Mouse (Mus musculus) embryo, embryonic 9.5 days (tissue): ENCODE results near the gene Fbxl18.
"Not testable (repeated sequence)": the region's sequence is repeated elsewhere in the genome, so short reads cannot be mapped to it uniquely, and the experiment has no call there.

ENCODE experiments used
- DNase-seq: peaks from one replicate; pipeline ENCODE4 v3.0.0-alpha.2; 2017; ENCODE audit errors: extremely low spot score

Gene Fbxl18

DNA sequence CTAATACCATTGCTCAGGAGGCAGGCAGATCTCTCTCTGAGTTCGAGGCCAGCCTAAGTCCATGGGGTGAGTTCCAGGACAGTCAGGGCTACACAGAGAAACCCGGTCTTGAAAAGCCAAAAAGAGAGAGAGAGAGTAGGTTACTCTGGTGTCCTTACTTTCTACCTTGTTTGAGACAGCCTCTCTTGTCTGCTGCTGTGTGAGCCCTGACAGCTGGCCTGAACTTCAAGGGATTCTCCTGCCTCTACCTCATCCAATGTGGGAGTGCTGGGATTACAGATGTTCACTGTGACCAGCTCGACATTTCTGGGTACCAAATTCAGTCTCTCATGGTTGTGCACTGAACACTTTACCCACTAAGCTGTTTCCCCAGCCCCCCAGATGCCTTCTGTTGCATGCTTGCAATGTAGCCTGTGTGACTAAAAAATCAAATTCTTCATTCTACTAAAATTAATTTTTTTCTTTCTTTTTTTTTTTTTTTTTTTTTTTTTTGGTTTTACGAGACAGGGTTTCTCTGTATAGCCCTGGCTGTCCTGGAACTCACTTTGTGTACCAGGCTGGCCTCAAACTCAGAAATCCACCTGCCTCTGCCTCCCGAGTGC, 4.8 kb upstream of the Fbxl18 start:
- no peak for DNase-seq

DNA sequence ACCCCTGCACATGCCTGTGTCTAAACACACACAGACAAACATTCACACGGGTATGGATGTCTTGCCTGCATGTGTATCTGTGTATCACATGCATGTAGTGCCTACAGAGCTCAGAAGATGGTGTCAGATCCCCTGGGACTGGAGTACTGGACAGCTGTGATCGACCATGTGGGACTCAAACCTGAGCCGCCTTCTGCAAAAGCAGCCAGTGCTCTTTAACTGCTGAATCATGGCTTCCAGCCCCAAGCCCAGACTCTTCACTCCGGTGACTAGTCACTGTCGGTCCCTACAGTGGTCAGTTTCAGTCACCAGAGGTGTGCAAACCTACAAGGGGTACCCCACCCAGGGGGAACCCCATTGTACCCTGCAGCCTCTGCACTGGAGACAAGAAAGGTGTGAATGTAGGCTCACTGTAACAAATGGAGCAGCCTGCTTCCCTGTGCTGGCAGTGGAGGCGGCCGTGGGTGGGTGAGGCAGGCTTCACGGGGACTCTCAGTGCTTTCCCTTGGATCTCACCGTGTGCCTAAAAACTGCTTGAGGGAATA, 3.9 kb upstream of the Fbxl18 start:
- DNase-seq = no peak

DNA sequence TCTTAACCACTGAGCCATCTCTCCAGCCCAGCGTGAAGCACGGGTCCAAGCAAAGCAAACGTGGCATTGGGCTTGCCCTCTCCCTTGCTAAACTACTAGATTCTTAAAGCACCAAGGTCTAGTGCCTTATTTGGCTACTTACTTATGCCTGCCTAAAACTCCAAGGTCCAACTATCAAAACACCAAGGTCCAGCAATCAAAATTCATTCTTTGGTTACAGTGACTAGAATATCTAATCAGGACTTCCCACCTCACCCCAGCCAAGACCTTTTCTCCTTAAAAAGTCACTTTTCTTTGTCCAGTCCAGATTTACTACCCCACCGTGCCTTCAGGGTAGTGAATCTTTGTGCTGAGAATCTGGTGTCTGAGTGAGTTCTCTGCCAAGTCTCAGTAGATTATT, 3.1 kb upstream of the Fbxl18 start:
- no peak for DNase-seq

DNA sequence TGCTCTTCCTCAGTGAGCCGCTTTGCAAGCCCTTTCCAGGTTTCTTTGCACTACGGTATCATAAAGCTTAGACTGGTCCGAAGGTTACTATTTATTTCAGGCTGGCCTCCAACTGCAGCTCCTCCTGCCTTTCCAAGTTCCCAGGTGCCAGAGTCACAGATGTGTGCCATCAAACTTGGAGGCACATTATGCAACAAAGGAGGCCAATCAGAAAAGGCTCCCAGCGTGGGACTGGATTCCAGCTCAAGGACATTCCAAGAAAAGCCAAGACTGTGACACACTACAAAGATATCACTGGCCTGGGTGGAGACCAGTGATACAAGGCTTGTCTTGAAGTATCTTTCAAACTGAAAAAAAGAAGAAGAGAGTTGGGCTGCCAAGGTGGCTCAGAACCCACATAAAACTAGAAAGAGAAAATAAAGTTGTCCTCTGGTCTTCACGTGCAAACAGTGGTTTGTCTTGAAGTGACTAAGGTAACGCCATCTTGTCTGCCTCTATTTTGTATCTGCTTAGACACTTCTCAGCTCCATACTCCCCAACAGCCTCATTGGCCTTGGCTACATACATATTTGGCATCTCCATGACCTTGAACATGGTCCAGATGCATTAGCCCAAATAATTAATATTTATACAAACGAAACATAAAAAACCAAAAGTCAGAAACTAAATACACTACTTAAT, 2.5 kb upstream of the Fbxl18 start:
- no peak for DNase-seq

DNA sequence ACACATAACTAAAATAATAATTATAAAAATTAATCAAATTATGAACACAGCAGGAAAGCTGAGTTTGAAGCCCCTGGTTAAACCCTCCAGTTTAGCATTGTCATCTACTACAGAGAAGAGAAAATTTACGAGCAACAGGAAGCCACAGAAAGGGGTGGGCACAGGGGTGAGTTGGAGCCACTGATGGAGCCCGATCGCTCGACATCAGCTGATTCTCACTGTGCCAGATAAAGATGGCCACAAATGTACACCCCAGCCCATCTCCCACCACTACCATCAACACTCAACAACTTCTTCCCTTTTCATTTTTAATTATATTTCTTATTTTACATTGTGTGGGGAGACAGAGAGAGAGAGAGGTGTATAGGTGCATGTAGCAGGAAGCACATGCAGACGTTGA, 1.5 kb upstream of the Fbxl18 start:
- no peak for DNase-seq

DNA sequence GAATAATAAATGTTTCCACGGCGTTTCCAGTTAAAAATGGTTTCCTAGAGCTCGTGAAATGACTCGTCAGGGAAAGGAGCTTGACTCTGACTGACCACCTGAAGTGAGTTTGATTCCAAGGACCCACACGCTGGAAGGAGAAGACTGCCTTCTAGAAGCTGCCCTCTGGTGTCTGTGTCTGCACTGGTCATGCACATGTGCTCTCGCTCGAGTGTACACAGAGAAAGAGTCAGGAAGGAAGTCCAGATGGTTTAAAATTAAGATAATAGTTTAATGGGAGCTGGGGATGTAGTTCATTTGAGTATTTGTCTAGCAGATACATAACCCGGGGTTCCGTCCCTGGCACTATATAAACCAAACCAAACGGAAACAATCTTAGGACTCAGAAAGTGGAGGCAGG, 971 bp upstream of the Fbxl18 start:
- DNase-seq = no peak

DNA sequence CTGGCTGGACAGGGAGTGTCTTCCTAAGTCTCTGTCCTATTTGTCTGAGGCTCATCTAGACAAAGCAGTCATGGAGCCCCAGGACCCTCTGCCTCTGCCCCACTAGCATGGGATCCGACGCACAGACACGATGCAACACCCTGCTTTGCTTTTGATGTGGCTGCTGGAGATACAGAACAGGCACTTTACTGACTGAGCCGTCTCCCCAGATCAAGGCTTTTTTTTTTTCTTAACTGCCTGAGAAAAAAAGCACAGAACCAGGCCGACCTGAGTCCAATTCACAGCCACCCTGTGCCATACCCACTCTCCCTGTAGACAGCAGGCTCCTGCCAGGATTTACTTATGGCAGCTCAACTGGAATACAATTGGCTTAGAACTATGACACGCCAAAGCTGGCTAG, 3.8 kb downstream of the Fbxl18 start:
- no peak for DNase-seq

DNA sequence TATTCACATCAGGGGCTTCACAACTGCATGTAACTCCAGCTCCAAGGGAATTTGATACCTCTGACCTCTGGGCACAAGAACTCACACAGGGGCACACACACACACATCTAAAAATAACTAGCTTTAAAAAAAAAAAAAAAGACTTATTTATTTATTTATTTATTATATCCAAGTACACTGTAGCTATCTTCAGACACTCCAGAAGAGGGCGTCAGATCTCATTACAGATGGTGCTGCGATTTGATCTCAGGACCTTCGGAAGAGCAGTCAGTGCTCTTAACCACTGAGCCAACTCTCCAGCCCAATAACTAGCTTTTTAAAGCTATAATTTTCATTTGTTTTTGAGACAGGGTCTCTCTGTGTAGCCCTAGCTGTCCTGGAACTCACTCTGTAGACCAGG, 7.7 kb downstream of the Fbxl18 start:
- not testable (repeated sequence) for DNase-seq

DNA sequence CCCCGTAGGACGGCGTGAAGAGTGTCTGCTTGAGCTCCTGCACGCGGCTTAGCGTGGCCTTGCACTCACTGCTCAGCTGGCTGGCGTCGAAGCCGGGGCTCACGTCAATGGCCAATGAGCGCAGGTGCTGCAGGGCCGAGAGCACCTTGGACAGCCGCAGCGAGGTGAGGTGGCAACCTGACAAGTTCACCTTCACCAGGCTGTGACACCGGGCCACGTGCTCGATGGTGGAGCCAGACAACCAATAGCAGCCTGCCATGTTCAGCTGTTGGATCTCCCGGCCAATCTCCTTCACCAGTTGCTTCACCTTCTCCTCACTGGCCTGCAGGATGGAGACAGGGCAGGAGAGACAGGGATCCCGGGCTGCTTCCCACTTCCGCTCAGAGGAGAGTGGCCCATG, 8.5 kb downstream of the Fbxl18 start:
- DNase-seq = no peak

DNA sequence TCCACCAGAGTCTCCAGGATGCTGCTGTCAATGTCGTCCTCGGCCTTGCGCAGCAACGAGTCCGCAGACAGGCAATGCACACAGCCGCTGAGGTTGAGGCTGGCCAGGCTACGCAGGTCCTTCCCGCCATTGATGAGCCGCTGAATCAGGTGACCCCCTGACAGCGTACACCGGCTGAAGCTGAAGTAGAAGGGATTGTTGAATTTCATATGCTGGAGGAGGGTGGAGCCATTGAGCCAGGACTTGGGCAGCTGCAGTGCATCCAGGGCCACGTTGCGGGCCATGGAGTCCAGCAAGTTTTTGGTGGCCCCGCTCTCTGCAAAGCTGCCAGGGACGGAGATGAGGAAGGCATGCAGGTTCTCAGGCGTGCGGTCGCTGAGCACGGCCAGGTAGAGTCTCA, 9.0 kb downstream of the Fbxl18 start:
- DNase-seq = no peak

DNA sequence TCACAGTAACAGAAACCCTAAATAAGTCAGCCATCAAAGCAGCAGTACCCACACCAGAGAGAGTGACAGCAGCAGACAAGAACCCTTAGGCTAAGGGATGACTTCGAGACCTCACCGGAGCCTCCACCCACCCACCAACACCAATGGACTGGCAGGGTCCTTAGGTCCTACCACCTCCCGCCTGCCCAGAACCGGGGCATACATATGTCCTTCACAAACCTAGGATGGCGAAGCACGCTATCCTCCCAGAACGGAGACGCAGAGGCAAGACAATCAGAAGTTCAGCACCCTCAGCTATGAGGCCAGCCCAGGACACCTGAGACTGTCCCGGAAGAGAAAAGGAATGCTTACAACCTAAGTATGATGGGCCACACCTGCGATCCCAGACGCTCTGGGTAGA, 12.8 kb downstream of the Fbxl18 start:
- no peak for DNase-seq

DNA sequence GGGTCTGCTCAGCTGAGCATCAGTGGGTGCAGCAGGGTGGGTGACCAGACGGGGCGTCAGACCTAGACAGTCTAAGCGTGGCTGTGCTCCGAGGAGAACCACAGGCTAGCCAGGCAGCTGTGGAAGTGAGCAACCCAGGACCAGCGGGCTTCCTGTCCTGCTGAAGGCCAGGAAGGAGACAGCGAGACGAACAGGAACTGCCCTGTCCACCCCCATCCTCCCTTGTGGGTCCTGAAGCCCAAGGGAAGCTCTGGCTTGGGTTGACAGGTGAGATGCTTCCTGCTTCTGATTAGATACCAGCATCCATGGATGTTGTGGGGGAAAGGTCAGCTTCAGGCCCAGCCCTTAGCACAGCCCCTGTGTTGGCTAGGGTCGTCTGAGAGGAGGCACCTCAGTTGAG, 13.3 kb downstream of the Fbxl18 start:
- no peak for DNase-seq

DNA sequence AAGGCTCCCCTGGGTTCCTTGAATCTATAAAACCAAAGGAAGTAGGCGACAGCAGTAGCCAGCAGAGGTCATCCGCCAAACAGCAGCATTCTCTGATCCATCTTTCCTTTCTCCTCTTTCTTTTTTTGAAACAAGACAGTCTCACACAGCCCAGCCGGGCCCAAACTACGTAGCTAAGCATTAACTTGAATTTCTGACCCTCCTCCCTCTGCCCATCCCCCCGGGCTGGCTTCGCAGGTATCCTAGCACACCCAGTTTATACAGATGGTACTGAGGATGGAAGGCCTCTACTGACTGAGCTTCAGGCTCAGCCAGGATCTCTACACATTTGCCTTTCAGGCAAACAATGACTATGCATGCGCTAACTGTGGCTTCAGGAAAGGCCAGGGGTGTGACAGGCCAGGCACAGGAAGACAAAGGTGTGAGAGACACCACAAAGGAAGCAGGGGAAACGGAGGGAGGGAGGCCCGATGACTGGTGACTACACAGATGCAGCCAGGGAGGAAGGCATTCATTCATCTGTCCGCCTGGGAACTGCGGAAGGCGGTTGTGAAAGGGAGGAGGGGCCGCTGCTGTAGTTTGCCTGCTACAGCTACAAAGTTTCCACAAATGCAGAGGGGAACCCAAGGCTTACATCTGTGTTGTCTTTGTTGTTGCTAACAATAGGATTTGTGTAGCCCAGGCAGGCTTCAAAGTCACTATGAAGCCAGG, 14.3 kb downstream of the Fbxl18 start:
- no peak for DNase-seq

DNA sequence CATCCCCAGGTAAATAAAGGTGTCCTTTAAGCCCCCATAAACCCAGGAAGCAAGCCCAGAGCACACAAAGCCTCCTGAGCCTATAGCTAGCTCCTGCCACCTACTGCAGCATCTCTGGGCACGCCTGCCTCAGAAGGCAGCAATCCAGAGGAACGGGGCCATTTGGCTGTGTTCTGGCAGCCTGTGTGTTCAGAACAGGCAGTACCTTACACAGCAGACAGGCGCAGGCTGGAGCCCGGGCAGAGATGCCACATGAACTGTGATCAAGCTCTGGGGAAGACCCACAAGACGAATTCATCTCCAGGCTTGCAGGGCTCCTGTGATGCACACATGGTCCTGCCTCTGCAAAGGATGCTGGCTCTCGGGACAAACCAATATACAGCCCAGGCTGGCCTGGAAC, 15.0 kb downstream of the Fbxl18 start:
- DNase-seq = no peak

DNA sequence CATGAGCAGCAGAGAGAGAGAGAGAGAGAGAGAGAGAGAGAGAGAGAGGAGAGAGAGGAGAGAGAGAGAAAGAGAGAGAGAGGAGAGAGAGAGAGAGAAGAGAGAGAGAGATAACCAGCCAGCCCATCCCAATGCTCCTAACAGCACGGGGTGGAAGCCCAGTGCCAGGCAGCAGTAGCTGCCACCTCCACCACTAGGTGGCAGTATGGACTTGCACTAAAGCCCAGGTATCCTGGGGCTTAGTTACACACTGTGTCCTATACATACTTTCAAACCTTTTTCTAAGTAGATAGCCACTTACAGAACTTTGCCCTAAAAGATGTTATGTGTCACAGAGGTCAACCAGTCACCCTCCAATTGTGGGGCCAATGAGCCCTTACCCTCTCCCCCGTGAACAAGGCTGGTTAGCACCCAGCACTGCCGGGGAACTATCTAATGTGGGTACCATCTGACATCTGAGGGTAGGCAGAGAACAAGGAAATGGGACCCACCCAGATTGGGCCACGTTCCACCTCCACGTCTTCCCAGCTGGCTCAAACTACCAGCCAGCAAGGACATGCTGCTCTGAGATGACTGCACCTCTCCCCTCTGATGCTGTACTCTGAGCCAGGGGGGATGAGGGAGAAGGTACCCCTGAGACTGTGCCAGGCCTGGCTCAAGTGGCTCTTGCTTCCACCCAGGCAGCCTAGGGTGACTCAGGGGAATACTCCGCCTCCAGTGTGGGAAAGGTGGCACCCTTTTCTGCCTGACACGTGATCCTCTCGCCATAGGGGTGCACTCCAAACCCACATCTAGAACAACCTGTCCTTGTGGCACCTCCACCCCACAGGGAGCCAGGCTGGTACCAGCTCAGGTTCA, 15.7 kb downstream of the Fbxl18 start:
- peak; percentile 75 for DNase-seq

DNA sequence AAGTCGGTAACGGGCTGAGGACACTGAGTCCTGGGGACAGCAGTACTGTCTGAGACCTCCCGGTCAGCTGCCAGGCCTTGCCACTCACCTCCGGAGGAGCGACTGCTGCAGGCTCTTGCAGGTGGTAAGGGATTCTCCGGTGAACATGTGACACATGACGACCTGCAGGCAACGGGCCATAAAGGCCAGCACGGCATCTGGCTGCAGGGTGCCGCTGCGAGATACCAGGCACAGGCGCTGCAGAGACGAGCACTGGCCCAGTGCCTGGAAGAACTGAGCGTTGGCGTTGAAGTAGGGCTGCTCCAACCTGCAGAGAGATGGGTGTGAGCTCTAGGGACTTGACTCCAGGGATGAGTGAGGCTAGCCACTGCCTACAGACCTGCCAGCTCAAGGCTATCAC, 16.7 kb downstream of the Fbxl18 start:
- DNase-seq = no peak

DNA sequence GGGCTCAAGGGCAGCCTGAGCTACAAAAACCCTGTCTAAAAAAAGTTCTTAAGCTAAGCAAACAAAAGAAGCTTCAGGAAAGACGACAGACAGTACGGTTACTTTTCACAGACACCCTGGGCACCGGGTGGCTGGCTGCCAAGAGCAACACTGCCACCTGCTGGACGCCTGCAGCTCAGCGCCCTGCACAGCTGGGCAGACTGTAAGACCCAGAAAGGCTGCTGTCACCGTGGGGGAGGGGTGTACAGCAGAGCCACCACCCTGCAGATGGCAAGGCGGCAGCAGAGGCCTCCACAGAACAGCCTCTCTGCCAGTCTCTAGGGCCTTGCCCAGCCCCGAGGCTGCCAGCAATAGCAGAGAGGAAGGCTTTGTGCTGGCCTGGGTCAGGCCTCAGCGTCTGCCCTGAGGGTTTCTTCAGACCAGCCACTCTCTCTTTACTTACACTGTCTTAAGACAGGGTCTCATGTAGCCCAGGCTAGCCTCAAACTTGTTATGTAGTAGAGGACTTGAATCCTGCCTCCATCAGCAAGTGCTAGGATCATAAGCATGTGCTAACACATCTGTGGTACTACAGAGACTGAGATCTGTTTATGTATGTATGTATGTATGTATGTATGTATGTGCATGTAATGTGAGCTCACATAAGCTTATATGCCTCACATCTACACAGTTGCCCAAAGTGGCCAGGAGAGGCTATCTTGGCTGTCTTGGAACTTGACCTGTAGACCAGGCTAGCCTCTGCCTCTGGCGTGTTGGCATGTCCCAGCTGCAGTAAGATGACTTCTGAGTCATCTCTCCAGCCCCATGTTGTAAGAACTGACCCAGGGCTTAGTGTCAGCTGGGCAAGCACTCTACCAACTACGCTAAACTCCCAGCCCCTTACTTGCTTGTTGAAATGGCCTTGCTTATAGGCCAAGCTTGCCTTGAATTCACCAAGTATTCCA, 17.6 kb downstream of the Fbxl18 start:
- DNase-seq = peak; percentile 76

DNA sequence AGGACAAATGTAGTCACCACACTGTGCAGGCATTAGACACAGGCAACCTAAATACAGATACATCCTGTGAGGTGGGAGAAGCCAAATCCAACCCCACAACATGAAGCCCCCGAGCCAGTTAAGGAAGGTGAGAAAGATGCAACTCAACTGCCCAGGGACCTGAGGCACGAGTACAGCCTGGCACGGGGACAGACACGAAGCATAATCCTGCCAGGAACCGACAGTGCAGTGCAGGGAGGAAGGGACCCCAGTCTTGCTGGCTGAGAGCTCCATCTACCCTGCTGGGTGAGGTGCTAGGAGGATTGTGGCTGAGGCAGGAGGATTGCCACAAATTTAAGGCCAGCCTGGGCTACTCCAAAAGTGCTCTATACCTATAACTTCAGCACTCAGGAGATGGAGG, 18.3 kb downstream of the Fbxl18 start:
- no peak for DNase-seq

DNA sequence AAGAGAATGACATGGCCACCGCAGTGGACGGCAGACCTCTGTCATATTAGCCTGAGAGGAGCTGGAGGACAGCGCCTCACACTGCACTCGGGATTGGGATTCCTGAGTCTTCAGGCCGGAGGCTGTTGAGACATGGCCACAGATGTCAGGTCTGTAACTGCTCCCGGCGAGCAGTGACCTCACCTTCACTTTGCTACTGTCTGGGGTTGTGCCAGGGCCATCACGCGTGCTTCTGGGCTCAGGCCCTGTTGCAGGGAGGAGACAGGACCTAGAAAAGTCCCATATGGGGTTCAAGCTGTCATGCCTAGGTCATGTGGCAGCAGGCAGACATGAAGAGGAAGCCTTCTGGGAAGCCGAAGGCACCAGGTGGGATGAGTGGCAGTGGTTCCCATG, 19.7 kb downstream of the Fbxl18 start:
- DNase-seq = no peak

DNA sequence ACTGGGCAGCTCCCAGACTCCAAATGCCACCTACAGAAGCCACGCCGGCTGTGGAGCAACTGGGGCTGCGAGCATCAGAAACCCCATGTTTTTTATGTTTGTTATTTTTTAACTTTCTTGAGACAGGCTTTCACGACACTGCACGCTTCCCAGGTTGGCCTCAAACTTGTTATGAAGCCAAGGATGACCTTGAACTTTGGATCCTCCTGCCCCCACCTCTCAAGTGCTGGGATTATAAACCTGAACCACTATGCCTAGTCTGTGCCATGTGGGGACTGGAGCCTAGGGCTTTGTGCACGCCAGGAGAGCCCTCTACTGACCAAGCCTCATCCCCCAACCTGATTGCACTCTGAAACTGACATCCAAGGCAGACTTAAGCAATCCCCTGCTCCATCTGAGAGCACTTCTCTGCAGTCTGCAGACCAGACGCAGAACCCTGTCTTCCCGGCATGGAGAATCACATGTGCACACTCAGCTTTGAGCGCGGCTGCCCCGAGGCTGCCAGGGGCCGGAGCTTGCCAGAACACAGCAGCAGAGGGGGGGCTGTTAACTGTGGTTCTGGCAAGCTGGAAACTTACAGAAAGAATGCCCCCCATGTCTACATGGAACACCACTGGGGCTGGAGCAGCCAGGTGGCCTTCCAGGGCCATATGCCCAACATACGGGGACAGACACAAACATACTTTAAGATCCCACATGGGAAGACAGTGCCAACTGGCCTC, 20.3 kb downstream of the Fbxl18 start:
- no peak for DNase-seq
